Mouse (Mus musculus): ENCODE data around the gene Tceal3. TPM values are rescaled to one million over a fixed set of nuclear protein-coding genes. Genes with fewer than 3 reads are reported as not detected.
"Not testable (repeated sequence)": the region's sequence is repeated elsewhere in the genome, so short reads cannot be mapped to it uniquely, and the experiment has no call there.

Gene Tceal3
- polyA plus RNA-seq, 1 experiment from 2014 or later: 26.1 TPM

DNA sequence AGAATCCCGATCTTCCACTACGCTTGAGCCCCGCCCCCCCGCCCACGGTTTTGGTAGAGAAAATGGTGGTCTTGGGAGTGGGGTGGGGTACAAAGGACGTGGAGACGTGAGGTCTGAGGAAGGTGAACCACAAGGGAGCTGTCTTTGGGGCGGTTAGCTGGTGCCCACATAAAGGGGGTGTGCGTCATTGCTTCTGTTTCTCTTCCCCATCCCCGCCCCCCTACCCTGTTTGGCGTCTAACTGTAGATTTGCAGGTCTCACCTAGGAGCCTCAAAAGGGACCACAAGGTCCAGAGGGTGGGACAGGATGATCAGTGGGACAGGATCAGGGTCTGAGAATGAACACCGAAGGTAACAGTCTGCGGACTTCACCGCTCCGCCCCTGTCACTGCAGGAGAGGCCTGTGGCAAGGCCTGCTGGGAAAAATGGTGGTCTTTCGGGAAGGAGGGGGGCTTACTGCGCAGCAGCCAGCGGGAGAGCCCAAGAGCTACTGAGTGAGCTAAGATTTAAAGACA, 117.6 kb downstream of the Tceal3 start:
- H3K4me1 ChIP-seq: no peaks in the 10 kb centered on the region
- peak overlapping the region; percentile 91 for H3K27ac ChIP-seq
- no peaks in the 10 kb centered on the region for H3K36me3 ChIP-seq
- H3K4me2 ChIP-seq: peak overlapping the region; percentile 59
- peak; percentile 85 for ATAC-seq (ENCODE audit: insufficient number of reproducible peaks, insufficient read depth, low FRiP score, low TSS enrichment, low read depth)
- WGBS: 21% methylated on average over 18 of the region's 18 CpGs
- peak overlapping the region; percentile 80 for H3K9ac ChIP-seq
- H3K4me3 ChIP-seq: peak overlapping the region; percentile 51
- H3K27me3 ChIP-seq: peaks cover 18% of the 10 kb centered on the region; the same call in 1 of the 2 replicates
- H3K9me3 ChIP-seq: no peaks in the 10 kb centered on the region

DNA sequence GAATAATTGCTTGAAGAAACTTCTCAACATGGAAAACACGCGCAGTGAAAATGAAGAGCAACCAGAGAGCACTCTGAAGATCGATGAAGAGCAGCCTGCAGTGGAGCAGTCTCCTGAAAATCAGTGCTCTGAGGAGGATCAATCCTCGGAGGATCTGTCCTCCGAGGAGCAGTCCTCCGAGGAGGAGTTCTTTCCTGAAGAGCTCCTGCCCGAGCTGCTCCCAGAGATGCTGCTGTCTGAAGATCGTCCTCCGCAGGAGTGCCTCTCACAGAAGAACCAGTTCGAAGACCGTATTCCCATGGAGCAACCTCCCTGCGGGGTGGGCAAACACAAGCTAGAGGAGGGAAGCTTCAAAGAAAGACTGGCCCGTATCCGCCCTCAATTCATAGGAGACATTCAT, 118.1 kb downstream of the Tceal3 start:
- Histone ChIP-seq H3K4me2 (peak overlapping the region; percentile 59), H3K9me3 (no peaks in the 10 kb centered on the region)

DNA sequence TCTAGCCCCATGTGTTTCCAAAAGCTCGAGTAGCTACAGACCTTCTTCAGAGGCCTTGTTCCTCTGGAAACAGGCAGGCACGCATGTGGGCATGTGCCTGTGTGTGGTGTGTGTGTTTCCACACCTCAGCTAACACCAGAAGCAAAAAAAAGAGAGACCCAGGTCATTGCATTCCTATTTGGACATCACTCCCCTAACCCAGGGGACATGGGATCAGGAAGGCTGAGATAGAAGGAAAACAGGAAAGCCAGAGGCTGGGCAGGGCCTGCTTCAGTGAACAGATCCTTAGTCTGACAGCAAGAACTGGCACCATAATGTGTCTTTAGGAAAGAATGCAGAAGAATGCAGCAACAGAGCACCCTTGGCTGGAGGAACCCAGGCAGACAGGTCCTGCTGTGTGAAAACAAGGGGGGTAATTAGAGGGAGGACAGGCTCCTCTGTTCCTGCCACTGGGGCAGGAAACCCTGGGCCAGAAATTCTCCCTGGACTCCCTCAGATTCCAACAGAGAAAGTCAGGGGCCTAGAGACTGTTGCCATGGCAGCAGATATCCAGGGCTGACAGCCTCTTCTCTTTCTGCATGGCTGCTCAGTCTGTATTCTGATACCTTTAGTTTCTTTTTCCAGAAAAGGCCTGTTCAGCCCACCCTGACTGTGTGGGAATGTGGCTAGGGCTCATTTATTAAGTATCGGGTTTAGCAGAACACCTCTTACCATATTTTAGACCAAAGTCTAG, 124.3 kb downstream of the Tceal3 start:
- peaks cover 25% of the 10 kb centered on the region; the same call in 1 of the 2 replicates for H3K27me3 ChIP-seq
- not testable (repeated sequence) for H3K4me2 ChIP-seq; H3K4me1 ChIP-seq; ATAC-seq (ENCODE audit: insufficient number of reproducible peaks, insufficient read depth, low FRiP score, low TSS enrichment, low read depth); H3K36me3 ChIP-seq; H3K9me3 ChIP-seq; H3K27ac ChIP-seq; H3K9ac ChIP-seq; H3K4me3 ChIP-seq
- 48% methylated on average over 3 of the region's 3 CpGs for WGBS

More for the DNA sequence above, 118.1 kb downstream of the Tceal3 start:
- WGBS: 33% methylated on average over 14 of the region's 14 CpGs
- H3K27ac ChIP-seq: peak overlapping the region; percentile 91
- H3K4me3 ChIP-seq: peak overlapping the region; percentile 51
- H3K36me3 ChIP-seq: no peaks in the 10 kb centered on the region
- no peak for ATAC-seq (ENCODE audit: insufficient number of reproducible peaks, insufficient read depth, low FRiP score, low TSS enrichment, low read depth)
- no peaks in the 10 kb centered on the region for H3K4me1 ChIP-seq
- H3K27me3 ChIP-seq: peaks cover 19% of the 10 kb centered on the region; the same call in 1 of the 2 replicates
- peak overlapping the region; percentile 80 for H3K9ac ChIP-seq

Other genes starting within 250 kb of the Tceal3 start
- gene Kir3dl1, start 72.8 kb upstream of the Tceal3 start, polyA plus RNA-seq (2015; fragmentation: Nextera tagmentation; extraction: Ambion mirVana): not detected in 2 replicates
- not detected in 2 replicates for gene Kir3dl2, start 46.8 kb upstream of the Tceal3 start, polyA plus RNA-seq (2015; fragmentation: Nextera tagmentation; extraction: Ambion mirVana)
- 11.9 and 13.2 TPM in 2 replicates for gene Tceal1, start 117.1 kb downstream of the Tceal3 start, polyA plus RNA-seq (2015; fragmentation: Nextera tagmentation; extraction: Ambion mirVana)
- gene Morf4l2, start 152.8 kb downstream of the Tceal3 start, polyA plus RNA-seq (2015; fragmentation: Nextera tagmentation; extraction: Ambion mirVana): 603 and 642 TPM in 2 replicates
- not detected in 2 replicates for gene Glra4, start 189.3 kb downstream of the Tceal3 start, polyA plus RNA-seq (2015; fragmentation: Nextera tagmentation; extraction: Ambion mirVana)
- 9.5 and 9.7 TPM in 2 replicates for gene Plp1, start 231.8 kb downstream of the Tceal3 start, polyA plus RNA-seq (2015; fragmentation: Nextera tagmentation; extraction: Ambion mirVana)

All from embryonic facial prominence, embryonic 13.5 days (tissue).